Mouse (Mus musculus) c-Kit-positive CD71-positive TER-119-negative erythroid progenitor cells, embryonic 14.5 days (primary cell): ENCODE results near the gene Slamf9.
A peak's percentile ranks its signal among the peaks of the same experiment; 100 is the strongest.

ENCODE experiments used
- DNase-seq: peaks from one replicate; pipeline ENCODE4 v3.0.0-alpha.2; 2013; ENCODE audit warnings: low read depth

The Slamf9 gene

DNA sequence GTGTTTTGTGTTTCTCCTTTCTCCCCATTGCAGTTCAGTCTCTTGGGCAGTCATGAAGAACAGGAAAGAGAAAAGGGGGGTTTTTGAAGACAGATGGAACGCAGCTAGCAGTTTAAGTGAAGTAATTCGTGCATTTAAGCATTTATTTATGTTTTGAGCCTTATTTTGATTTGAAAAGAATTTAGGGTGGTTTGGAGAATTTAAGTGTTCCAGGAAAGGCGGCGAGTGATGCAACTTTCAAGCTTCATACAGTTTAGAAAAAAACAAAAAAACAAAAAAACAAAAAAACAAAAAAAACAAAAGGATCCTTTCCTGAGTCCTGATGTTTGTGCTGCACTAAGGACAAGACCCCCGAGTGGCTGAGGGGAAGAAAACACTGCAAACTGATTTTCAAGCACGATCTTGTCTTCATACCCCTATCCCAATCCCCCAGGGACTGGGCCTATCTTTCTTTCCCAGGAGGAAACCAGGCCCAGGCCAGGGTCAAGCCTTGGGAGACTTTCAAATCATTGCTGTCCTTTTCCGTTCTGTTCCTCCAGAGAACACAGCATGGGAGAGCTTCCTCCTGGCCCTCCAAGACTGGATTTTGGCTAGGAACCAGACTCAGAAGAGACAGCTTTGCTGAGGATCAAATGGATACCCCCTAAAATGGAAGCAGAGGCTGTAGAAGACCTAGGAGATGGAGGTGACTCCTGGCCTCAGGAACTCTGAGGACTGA, 39.6 kb downstream of the Slamf9 start:
- no peak for DNase-seq

DNA sequence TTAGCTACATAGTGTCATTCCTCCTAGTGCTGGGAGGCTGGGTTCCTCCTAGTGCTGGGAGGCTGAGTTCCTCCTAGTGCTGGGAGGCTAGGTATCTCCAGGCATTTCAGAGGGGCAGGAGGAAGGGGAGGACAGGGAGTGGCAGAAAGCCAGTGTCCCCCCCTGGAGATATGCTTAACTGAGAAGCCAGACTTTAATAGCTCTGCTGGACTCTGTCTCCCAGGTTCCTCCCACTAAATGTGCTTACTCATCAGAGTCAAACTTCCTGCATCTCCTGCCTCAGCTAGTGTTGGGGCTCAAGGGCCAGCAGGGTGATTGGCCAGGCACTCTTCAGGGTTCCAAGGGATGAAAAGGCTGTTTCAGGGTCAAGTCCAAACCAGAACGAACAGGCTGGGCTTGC, 40.2 kb downstream of the Slamf9 start:
- DNase-seq, result no peak

DNA sequence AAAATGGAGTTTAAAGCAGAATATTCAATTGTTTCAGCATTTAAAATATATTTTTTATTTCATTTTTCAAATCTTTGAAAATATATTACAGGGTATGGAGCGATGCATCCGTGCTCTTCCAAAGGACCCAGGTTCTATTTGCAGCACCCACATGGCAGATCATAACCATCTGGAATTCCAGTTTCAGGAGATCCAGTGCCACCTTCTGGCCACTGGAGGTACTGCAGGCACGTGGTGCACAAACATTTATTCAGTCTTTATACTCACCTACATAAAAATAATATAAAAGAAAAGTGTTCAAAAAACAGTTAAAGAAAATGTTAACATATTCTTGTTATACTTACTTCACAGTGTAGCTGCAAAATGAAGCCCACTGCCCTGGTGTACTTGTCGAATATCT, 42.9 kb downstream of the Slamf9 start:
- DNase-seq, result no peak

DNA sequence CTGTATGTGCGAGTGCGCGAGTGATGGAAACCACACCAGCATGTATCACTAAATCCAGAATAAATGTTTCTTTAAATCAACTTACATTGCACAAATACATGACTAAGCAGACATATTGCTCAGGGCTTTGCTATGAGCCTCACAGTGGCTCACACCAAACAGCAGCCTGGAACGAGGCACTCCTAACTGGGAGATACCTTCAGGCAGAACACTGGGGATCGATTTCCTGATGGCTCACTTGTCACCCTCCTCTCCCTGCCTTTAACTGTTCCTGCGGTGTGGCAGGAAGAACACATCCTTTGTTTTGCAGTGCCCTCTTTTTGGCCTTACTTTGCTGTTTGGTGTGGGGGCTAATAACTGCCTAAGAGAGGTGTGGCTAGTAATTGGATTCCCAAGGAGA, 44.5 kb downstream of the Slamf9 start:
- no peak for DNase-seq

DNA sequence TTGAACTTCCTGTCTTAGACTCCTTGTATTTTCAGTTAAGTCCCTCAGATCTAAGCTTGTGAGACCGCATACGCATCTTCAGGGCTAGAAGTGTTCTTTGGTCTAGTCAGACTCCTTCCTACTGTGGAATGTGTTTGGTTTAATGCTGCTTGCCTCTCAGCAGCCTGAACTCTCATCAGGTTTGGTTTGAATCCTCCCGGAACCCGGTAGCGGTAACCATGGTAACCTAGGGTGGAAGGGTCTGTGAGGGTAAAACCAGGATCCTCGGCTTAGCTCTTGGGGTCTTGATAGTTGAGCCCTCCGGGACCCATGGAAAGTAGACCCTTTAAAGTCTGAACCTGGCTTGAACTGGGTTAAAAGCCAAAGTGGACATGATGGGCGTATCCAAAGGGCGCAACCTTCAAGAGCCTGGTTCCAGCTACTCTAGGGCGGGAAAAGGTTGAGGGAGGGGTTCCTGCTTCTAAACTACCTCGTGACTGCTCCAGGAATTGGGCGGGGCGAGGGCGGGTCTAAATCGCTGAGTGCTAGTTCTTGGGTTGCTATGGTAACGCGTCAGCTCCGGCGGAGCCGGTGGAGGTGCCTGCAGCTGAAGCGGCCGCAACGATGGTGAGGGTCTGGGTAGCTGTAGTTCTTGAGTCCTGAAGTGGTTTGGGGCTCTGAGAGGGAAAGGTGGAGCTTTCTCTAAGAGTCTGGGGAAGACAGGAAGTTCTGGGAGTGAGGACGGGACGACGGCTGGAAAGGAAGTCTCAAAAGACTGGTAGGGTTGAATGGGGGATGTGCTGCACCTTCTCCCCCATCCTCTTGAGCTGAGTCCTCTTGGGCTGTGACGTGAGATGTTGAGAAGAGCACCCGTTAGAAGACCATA, 45.6 kb downstream of the Slamf9 start, which contains the start of gene Cfap45:
Cfap45 (plus strand) TSS at position 226 of the 865 bp plus-strand sequence.
- peak; percentile 53 for DNase-seq

DNA sequence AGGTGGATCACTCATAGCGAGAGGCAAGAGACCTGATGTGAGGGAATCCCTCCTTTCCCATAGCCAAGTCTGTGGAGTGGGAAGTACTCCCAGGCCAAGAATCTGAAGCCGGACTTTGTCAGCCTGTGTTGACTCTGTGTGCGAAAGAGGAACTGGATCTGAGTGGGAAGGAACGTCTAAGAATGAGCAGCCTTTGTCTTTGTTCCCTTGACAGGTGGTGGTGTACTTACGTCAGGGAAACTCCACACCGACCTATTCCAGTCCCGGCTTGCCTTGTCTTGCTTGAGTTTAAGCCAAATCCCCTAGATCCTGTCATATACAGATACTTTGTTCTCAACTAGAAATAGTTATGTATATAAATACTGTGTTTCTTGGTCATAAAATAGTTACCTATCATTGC, 47.4 kb downstream of the Slamf9 start:
- DNase-seq, result no peak

DNA sequence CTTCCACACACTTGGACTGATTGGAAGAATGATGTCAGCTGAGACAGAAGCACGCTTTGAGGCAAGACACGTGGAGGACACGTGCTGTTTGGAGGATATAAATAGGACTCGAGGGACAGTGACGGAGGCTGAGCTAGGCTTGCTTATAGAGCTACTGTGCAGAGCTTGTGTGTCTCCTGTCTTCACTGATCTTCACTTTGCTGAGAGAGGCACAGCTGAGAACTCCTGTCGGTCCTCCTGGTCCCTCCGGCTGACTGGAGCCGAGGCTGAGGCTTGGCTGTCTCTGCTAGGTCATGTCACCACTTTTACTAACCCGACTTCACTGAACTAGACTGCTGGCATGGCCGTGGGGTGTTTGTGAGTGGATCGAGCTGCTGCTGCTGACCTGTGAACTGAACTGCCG, 48.5 kb downstream of the Slamf9 start:
- DNase-seq, result no peak

DNA sequence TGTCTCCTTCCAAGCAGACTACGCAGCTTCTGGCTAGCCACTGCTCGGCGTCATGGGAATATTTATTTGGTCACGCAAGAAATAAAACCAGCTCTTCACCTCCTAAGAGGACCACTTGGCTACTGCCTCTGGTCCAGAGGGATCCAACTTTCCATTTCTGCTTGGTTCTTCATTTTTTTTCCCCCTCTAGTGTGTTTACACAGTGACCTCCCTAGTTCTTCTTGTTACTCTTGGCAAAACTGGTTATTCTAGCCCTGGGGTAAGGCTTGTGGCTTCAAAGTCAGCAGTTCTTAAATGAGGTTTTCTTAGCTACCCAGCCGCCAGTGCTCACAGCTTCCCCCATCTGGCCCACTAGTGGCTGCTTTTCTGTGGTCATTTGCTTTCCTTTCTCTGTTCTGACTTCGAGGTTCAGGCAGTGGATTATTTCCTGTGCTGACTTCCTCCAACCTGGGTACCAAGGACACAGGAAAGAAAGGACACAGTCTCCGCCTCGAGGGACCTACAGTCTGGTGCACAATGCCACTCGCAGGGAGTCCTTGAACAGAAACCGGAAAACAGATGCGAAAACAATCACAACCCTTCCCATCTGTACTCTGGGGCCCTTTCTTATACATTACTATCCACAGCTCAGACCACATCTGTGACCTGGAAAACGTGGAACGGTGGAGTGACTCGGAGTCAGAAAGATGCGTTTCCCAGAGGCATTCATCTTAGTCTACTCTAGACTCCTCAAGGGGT, 50.0 kb downstream of the Slamf9 start:
- no peak for DNase-seq

DNA sequence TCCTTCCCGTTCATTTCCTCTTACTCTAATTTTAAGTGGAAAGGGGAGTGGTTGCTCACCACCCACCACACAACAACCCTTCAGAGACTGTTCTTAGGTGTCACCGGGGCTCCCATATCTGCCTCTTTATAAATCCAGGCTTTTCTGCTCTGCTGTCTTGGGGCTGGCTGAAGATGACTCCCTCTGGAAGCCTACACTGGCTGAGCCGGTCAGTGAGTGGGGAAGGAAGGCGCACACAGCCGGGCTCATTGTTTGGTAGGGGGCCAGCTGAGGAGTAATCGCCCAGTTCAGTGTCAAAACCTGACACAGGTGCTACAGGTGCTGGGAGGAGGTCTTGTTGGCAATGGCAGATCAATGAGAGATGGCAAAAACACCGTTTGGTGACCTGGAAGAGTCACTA, 50.8 kb downstream of the Slamf9 start:
- DNase-seq, result no peak

DNA sequence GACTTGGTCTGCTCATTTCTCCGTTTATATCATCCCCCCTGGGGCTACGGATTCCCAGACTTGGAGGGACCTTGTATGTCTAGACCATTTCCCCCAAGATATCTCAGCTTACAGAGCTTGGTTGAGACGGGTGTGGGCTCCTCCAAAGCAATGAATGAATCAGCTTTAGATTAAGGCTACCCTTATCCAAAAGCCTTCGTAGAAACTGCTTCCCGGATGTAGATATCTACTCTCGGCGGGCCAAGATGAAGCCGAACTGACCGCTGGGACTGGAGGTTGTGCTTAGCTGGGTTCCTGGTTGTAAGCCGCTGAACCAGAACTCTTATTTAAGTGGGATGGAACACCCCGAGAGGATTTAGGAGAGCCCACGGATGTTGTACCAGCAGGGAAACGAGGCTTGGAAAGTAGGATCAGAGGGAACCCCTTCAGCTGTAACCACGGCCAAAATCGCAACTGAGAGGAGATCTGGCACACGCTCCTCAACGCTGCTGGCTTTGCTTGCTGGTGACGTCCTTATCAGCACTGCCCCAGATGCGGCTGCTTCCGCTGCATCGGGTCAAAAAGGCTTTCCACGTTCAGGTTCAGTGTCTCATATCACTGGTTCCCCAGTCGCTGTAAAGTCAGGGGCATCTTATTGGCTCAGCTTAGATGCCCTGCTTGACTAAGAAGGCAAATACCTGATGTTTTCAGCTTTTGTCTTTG, 51.4 kb downstream of the Slamf9 start:
- peak; percentile 55 for DNase-seq

DNA sequence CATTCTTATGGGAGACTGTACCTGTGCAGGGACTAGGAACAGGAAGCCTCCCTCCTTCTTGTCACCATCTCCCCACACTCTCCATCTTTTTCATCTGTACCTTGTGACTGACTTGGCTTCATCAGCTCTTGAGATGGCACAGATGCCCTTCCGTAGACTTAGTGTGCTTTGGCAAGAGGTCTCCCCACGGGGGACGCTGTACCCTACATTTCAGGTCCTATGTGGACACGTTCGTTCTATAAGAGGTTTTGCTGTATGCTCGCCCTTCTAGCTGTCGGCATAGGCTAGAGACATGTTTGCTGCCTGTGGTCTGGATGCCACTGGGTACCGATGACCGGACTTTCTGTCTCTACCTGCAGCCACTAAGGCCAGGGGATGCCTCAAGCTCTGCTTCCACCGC, 52.3 kb downstream of the Slamf9 start:
- no peak for DNase-seq
